Mouse (Mus musculus): ENCODE results near the gene Dll4.

GRCm38 (mm10) chr2:119377286-119377685, 51.7 kb downstream of the Dll4 start:
- TF ChIP-seq POLR2A (IDR thresholded peaks at IDR 0.05; ENCODE audit: borderline replicate concordance, extremely low read depth, low read depth, low read length) (0 out of 2 replicates have a peak, but pooled peaks have one; percentile 25), CTCF (IDR thresholded peaks at IDR 0.05; ENCODE audit: insufficient read depth, low read length) (no peak)
